Mouse (Mus musculus): ENCODE measurements around the gene Cdc14a. TPM values are rescaled to one million over a fixed set of nuclear protein-coding genes. Genes with fewer than 3 reads are reported as not detected.

Cdc14a gene
- polyA plus RNA-seq, 1 experiment from 2014 or later = 17.7 TPM

- H3K27me3 ChIP-seq = no peaks in the 10 kb centered on the region
- no peak overlapping the region for H3K4me2 ChIP-seq (replicated peaks)
- peaks cover 5% of the 10 kb centered on the region; the same call in 1 of the 2 replicates for H3K4me1 ChIP-seq
- no peak overlapping the region for H3K9ac ChIP-seq (replicated peaks)
- H3K9me3 ChIP-seq = no peaks in the 10 kb centered on the region
- ATAC-seq (ENCODE audit: low FRiP score, low read depth) = no peak
- H3K27ac ChIP-seq (replicated peaks) = no peak overlapping the region
- H3K4me3 ChIP-seq = no peak overlapping the region
- no peaks in the 10 kb centered on the region for H3K36me3 ChIP-seq
- WGBS = 95% methylated on average over 6 of the region's 6 CpGs
These were observed 142.2 kb downstream of the Cdc14a start for GRCm38 (mm10) chr3:116281663-116282062.

- Histone ChIP-seq H3K4me1 (no peaks in the 10 kb centered on the region), H3K4me2 (replicated peaks) (no peak overlapping the region), H3K27ac (replicated peaks) (no peak overlapping the region), H3K9ac (replicated peaks) (no peak overlapping the region), H3K27me3 (no peaks in the 10 kb centered on the region), H3K9me3 (no peaks in the 10 kb centered on the region), H3K36me3 (no peaks in the 10 kb centered on the region), H3K4me3 (no peak overlapping the region)
- no peak for ATAC-seq (ENCODE audit: low FRiP score, low read depth)
- WGBS = 80% methylated on average over 8 of the region's 8 CpGs
These were observed 146.7 kb downstream of the Cdc14a start for GRCm38 (mm10) chr3:116277146-116277545.

GRCm38 (mm10) chr3:116271679-116272078 lies 152.2 kb downstream of the Cdc14a start:
- no peaks in the 10 kb centered on the region for H3K36me3 ChIP-seq
- H3K27ac ChIP-seq (replicated peaks) = no peak overlapping the region
- 93% methylated on average over 6 of the region's 6 CpGs for WGBS
- no peak overlapping the region for H3K4me2 ChIP-seq (replicated peaks)
- no peak overlapping the region for H3K4me3 ChIP-seq
- H3K4me1 ChIP-seq = no peaks in the 10 kb centered on the region
- H3K9me3 ChIP-seq = no peaks in the 10 kb centered on the region
- no peak overlapping the region for H3K9ac ChIP-seq (replicated peaks)
- ATAC-seq (ENCODE audit: low FRiP score, low read depth) = no peak
- no peaks in the 10 kb centered on the region for H3K27me3 ChIP-seq

- WGBS = 75% methylated on average over 2 of the region's 2 CpGs
- no peaks in the 10 kb centered on the region for H3K27me3 ChIP-seq
- no peaks in the 10 kb centered on the region for H3K36me3 ChIP-seq
- peak; percentile 49 for ATAC-seq (ENCODE audit: low FRiP score, low read depth)
- no peaks in the 10 kb centered on the region for H3K4me1 ChIP-seq
- H3K4me2 ChIP-seq (replicated peaks) = no peak overlapping the region
- H3K27ac ChIP-seq (replicated peaks) = no peak overlapping the region
- H3K9ac ChIP-seq (replicated peaks) = no peak overlapping the region
- H3K9me3 ChIP-seq = no peaks in the 10 kb centered on the region
- no peak overlapping the region for H3K4me3 ChIP-seq
These were observed 156.7 kb downstream of the Cdc14a start for GRCm38 (mm10) chr3:116267036-116267654.

GRCm38 (mm10) chr3:116266360-116266759 lies 157.5 kb downstream of the Cdc14a start:
- H3K36me3 ChIP-seq = no peaks in the 10 kb centered on the region
- H3K4me3 ChIP-seq = no peak overlapping the region
- no peak overlapping the region for H3K27ac ChIP-seq (replicated peaks)
- H3K4me2 ChIP-seq (replicated peaks) = no peak overlapping the region
- 79% methylated on average over 3 of the region's 3 CpGs for WGBS
- H3K9ac ChIP-seq (replicated peaks) = no peak overlapping the region
- no peaks in the 10 kb centered on the region for H3K9me3 ChIP-seq
- H3K4me1 ChIP-seq = no peaks in the 10 kb centered on the region
- H3K27me3 ChIP-seq = no peaks in the 10 kb centered on the region
- no peak for ATAC-seq (ENCODE audit: low FRiP score, low read depth)

- Histone ChIP-seq H3K4me3 (no peak overlapping the region), H3K27ac (replicated peaks) (no peak overlapping the region), H3K4me2 (replicated peaks) (no peak overlapping the region), H3K9me3 (no peaks in the 10 kb centered on the region), H3K27me3 (no peaks in the 10 kb centered on the region), H3K36me3 (no peaks in the 10 kb centered on the region), H3K9ac (replicated peaks) (no peak overlapping the region), H3K4me1 (no peaks in the 10 kb centered on the region)
- ATAC-seq (ENCODE audit: low FRiP score, low read depth) = no peak
- 74% methylated on average over 1 of the region's 1 CpGs for WGBS
These were observed 159.9 kb downstream of the Cdc14a start for GRCm38 (mm10) chr3:116263977-116264376.

GRCm38 (mm10) chr3:116263061-116263460 lies 160.8 kb downstream of the Cdc14a start:
- no peak for ATAC-seq (ENCODE audit: low FRiP score, low read depth)
- Histone ChIP-seq H3K4me2 (replicated peaks) (no peak overlapping the region), H3K27me3 (no peaks in the 10 kb centered on the region), H3K27ac (replicated peaks) (no peak overlapping the region), H3K9ac (replicated peaks) (no peak overlapping the region), H3K9me3 (no peaks in the 10 kb centered on the region), H3K36me3 (no peaks in the 10 kb centered on the region), H3K4me1 (no peaks in the 10 kb centered on the region), H3K4me3 (no peak overlapping the region)
- 91% methylated on average over 5 of the region's 5 CpGs for WGBS

GRCm38 (mm10) chr3:116256104-116256503 lies 167.7 kb downstream of the Cdc14a start:
- no peak for ATAC-seq (ENCODE audit: low FRiP score, low read depth)
- WGBS = 60% methylated on average over 5 of the region's 5 CpGs

GRCm38 (mm10) chr3:116253077-116253531 lies 170.7 kb downstream of the Cdc14a start, which contains the start of gene Gpr88:
Gene Gpr88, minus strand, starts transcription at chr3:116253503.
- Histone ChIP-seq H3K27ac (replicated peaks) (no peak within 1 kb of the TSS), H3K36me3 (no peaks in the 10 kb centered on the region), H3K4me3 (peak within 1 kb of the TSS; percentile 63), H3K9me3 (no peaks in the 10 kb centered on the region), H3K4me1 (peaks cover 23% of the 10 kb centered on the region), H3K27me3 (peaks cover 65% of the 10 kb centered on the region), H3K9ac (replicated peaks) (peak within 1 kb of the TSS; percentile 50; the same call in 1 of the 2 replicates), H3K4me2 (replicated peaks) (peak within 1 kb of the TSS; percentile 99)
- ATAC-seq (ENCODE audit: low FRiP score, low read depth) = 0 out of 2 replicates have a peak, but pooled peaks have one; percentile 7
- WGBS = 2% methylated on average over 9 of the region's 9 CpGs

More at GRCm38 (mm10) chr3:116256104-116256503, 167.7 kb downstream of the Cdc14a start:
- H3K36me3 ChIP-seq = no peaks in the 10 kb centered on the region
- H3K4me1 ChIP-seq = peaks cover 22% of the 10 kb centered on the region
- no peak overlapping the region for H3K9ac ChIP-seq (replicated peaks)
- H3K27ac ChIP-seq (replicated peaks) = no peak overlapping the region
- no peak overlapping the region for H3K4me3 ChIP-seq
- H3K9me3 ChIP-seq = no peaks in the 10 kb centered on the region
- peaks cover 44% of the 10 kb centered on the region for H3K27me3 ChIP-seq
- no peak overlapping the region for H3K4me2 ChIP-seq (replicated peaks)

GRCm38 (mm10) chr3:116252255-116253040 lies 171.4 kb downstream of the Cdc14a start:
- H3K4me3 ChIP-seq = peak overlapping the region; percentile 63
- peaks cover 65% of the 10 kb centered on the region for H3K27me3 ChIP-seq
- H3K9ac ChIP-seq (replicated peaks) = peak overlapping the region; percentile 50
- H3K4me2 ChIP-seq (replicated peaks) = peak overlapping the region; percentile 99
- peaks cover 23% of the 10 kb centered on the region for H3K4me1 ChIP-seq
- no peaks in the 10 kb centered on the region for H3K9me3 ChIP-seq
- peak; percentile 79 for ATAC-seq (ENCODE audit: low FRiP score, low read depth)
- H3K27ac ChIP-seq (replicated peaks) = no peak overlapping the region
- H3K36me3 ChIP-seq = no peaks in the 10 kb centered on the region
- under 1% methylated on average over 48 of the region's 48 CpGs for WGBS

- peak overlapping the region; percentile 63 for H3K4me3 ChIP-seq
- peaks cover 23% of the 10 kb centered on the region for H3K4me1 ChIP-seq
- H3K9me3 ChIP-seq = no peaks in the 10 kb centered on the region
- no peaks in the 10 kb centered on the region for H3K36me3 ChIP-seq
- peak; percentile 70 for ATAC-seq (ENCODE audit: low FRiP score, low read depth)
- no peak overlapping the region for H3K27ac ChIP-seq (replicated peaks)
- peaks cover 65% of the 10 kb centered on the region for H3K27me3 ChIP-seq
- WGBS = under 1% methylated on average over 81 of the region's 86 CpGs
- peak overlapping the region; percentile 50 for H3K9ac ChIP-seq (replicated peaks)
- peak overlapping the region; percentile 99 for H3K4me2 ChIP-seq (replicated peaks)
These were observed 172.2 kb downstream of the Cdc14a start for GRCm38 (mm10) chr3:116251481-116252254.

Data from midbrain, embryonic 12.5 days (tissue).